Mouse (Mus musculus) gastrocnemius, postnatal 4 days (tissue): ENCODE results near the gene Pax5. TPM values are rescaled to one million over a fixed set of nuclear protein-coding genes. Genes with fewer than 3 reads are reported as not detected.
"Not testable (repeated sequence)": the region's sequence is repeated elsewhere in the genome, so short reads cannot be mapped to it uniquely, and the experiment has no call there.

Source experiments
- DNase-seq, 2 experiments: peaks; one replicate each; pipeline ENCODE4 v3.0.0; 2021 to 2022; ENCODE audit warnings: low spot score in 2 of 2, mixed read lengths in 2 of 2
- long read RNA-seq, 2 experiments: library from polyadenylated mRNA; stranded (forward); transcript quantifications; one replicate each; pipeline ENCODE4 v2.0.0; 2021
- total RNA-seq, 2 experiments: library from RNA; stranded (reverse); gene quantifications; 2 replicates each; pipeline ENCODE4 v1.2.3; 2021

Gene Pax5
- total RNA-seq, result 1 to 10 TPM in 1 of 2 experiments, under 1 TPM in 1; 0.34 to 1.4 TPM
- long read RNA-seq, experiment 1, result 0 reads
- long read RNA-seq, experiment 2, result 0 reads

GRCm38 (mm10) chr4:44709740-44710700, at the start of gene Pax5:
Gene Pax5 (minus strand): TSS chr4:44710487.
- no peak for DNase-seq

- not testable (repeated sequence) for DNase-seq
Observed at GRCm38 (mm10) chr4:44757131-44757530, 46.8 kb upstream of the Pax5 start.

GRCm38 (mm10) chr4:44756134-44756951, 46.1 kb upstream of the Pax5 start:
- DNase-seq, result peak; percentile 74 to 91

GRCm38 (mm10) chr4:44755553-44756133, 45.4 kb upstream of the Pax5 start, which contains the start of gene Zcchc7:
Gene Zcchc7 (plus strand): TSS chr4:44755877.
- no peak for DNase-seq

- DNase-seq, result no peak
Observed at GRCm38 (mm10) chr4:44740471-44740870, 30.2 kb upstream of the Pax5 start.

GRCm38 (mm10) chr4:44721237-44721636, 10.9 kb upstream of the Pax5 start:
- DNase-seq, result no peak

GRCm38 (mm10) chr4:44720046-44720445, 9.8 kb upstream of the Pax5 start:
- no peak for DNase-seq

GRCm38 (mm10) chr4:44717676-44718075, 7.4 kb upstream of the Pax5 start:
- DNase-seq, result no peak

- DNase-seq, result no peak
Observed at GRCm38 (mm10) chr4:44716391-44716790, 6.1 kb upstream of the Pax5 start.

- no peak for DNase-seq
Observed at GRCm38 (mm10) chr4:44715621-44716160, 5.4 kb upstream of the Pax5 start.

- no peak for DNase-seq
Observed at GRCm38 (mm10) chr4:44714111-44714621, 3.9 kb upstream of the Pax5 start.

- no peak for DNase-seq
Observed at GRCm38 (mm10) chr4:44713554-44714051, 3.3 kb upstream of the Pax5 start.

- DNase-seq, result no peak
Observed at GRCm38 (mm10) chr4:44712786-44713553, 2.7 kb upstream of the Pax5 start.

GRCm38 (mm10) chr4:44712051-44712700, 1.9 kb upstream of the Pax5 start:
- DNase-seq, result no peak

GRCm38 (mm10) chr4:44711136-44711900, 1.0 kb upstream of the Pax5 start:
- no peak for DNase-seq

- no peak for DNase-seq
Observed at GRCm38 (mm10) chr4:44710701-44711097, 412 bp upstream of the Pax5 start.

- no peak for DNase-seq
Observed at GRCm38 (mm10) chr4:44709091-44709695, 1.1 kb downstream of the Pax5 start.

- DNase-seq, result no peak
Observed at GRCm38 (mm10) chr4:44708311-44708710, 2.0 kb downstream of the Pax5 start.
